Mouse (Mus musculus) heart, embryonic 15.5 days (tissue): ENCODE measurements around the gene Rxfp1. TPM values are rescaled to one million over a fixed set of nuclear protein-coding genes. Genes with fewer than 3 reads are reported as not detected.

Source experiments
- ATAC-seq: fragments of 200-750 bp; cut with Nextera tagmentation; replicated peaks from 2 replicates; pipeline ENCODE4 v1.8.0; 2017; ENCODE audit warnings: low read depth, moderate TSS enrichment; ENCODE audit not compliant: insufficient number of reproducible peaks, insufficient read depth, low FRiP score
- H3K27ac ChIP-seq: fragments of 300-500 bp; sonication (generic); 2 replicates; pipeline ENCODE4 v1.5.1; 2015; ENCODE audit warnings: mild to moderate bottlenecking, inconsistent platforms
- H3K27me3 ChIP-seq: fragments of 300-500 bp; sonication (generic); 2 replicates; pipeline ENCODE4 v1.6.1; 2015; ENCODE audit warnings: inconsistent platforms
- H3K36me3 ChIP-seq: fragments of 300-500 bp; sonication (generic); 2 replicates; pipeline ENCODE4 v1.6.1; 2015; ENCODE audit warnings: mild to moderate bottlenecking, inconsistent platforms
- H3K4me1 ChIP-seq: fragments of 300-500 bp; sonication (generic); replicated peaks from 2 replicates; pipeline ENCODE4 v1.6.1; 2015; ENCODE audit warnings: inconsistent platforms
- H3K4me2 ChIP-seq: fragments of 300-500 bp; sonication (generic); 2 replicates; pipeline ENCODE4 v1.6.1; 2015; ENCODE audit warnings: inconsistent platforms, mild to moderate bottlenecking, moderate library complexity
- H3K4me3 ChIP-seq: fragments of 300-500 bp; sonication (generic); 2 replicates; pipeline ENCODE4 v1.5.1; 2015; ENCODE audit warnings: mild to moderate bottlenecking, inconsistent platforms
- H3K9ac ChIP-seq: fragments of 300-500 bp; sonication (generic); 2 replicates; pipeline ENCODE4 v1.6.1; 2015; ENCODE audit warnings: mild to moderate bottlenecking, inconsistent platforms
- H3K9me3 ChIP-seq: fragments of 300-500 bp; sonication (generic); replicated peaks from 2 replicates; pipeline ENCODE4 v1.6.1; 2016; ENCODE audit warnings: inconsistent platforms
- WGBS: fragments of 180-500 bp; shearing (Covaris S2); methylation state at CpG from one replicate; pipeline ENCODE4 v1.1.7; 2015; ENCODE audit warnings: mixed read lengths; 5-methylcytosine and 5-hydroxymethylcytosine counted together
- polyA plus RNA-seq: library from polyadenylated mRNA; unstranded; fragments of >200 nt; fragmentation: Nextera tagmentation; extraction: Ambion mirVana; gene quantifications from 2 replicates; pipeline ENCODE4 v1.2.1, GENCODE M21; 2015

Gene Rxfp1
- polyA plus RNA-seq: 9.2 and 10.3 TPM in 2 replicates

DNA sequence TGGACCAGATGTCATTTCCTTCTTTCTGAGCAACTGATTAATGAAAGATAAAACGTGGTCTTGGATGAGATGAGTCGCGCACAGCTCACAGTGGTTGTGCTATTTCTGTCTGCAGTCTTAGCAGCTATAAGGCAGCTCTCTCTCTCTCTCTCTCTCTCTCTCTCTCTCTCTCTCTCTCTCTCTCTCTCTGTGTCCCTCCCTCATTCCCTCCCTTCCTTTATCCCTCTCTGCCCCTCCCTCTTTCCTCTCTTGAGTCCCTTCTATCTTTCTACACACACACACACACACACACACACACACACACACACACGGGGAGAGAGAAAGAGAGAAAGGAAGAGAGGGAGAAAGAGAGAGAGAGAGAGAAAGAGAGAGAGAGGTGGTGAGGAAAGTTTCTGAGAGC, at the start of gene Rxfp1:
Gene Rxfp1 (minus strand): TSS at position 101 of the 400 bp plus-strand sequence.
- no peaks in the 10 kb centered on the region for H3K9me3 ChIP-seq
- ATAC-seq: no peak
- 29% methylated on average over 4 of the region's 4 CpGs for WGBS

DNA sequence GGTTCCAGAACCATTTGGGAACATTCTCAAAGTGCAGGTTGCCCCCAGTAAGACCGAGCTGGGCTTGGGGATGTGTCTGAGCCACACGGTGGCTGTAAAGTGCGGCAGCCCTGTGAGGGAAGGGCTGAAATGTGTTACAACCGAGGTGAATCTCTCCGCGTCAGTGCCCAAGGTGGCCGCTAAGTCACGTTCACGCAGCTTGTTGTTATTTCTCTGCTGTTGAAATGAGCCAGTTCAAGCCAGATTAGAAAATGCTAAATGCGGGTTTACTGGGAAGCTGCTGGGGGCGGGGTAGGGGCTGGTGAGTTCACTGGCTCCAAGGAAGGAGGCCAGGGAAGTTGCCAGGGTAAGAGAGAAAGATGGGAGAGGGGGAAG, 46.7 kb upstream of the Rxfp1 start:
- Histone ChIP-seq H3K9me3 (no peaks in the 10 kb centered on the region), H3K4me3 (peak overlapping the region; percentile 31), H3K27ac (peak overlapping the region; percentile 75), H3K9ac (peak overlapping the region; percentile 9; the same call in 1 of the 2 replicates), H3K4me2 (peak overlapping the region; percentile 55), H3K36me3 (no peaks in the 10 kb centered on the region), H3K27me3 (no peaks in the 10 kb centered on the region), H3K4me1 (0 out of 2 replicates have a peak, but pooled peaks cover 6% of the 10 kb centered on the region)
- 3% methylated on average over 11 of the region's 11 CpGs for WGBS
- ATAC-seq: no peak

More for the DNA sequence above, at the start of gene Rxfp1:
- Histone ChIP-seq H3K27me3 (no peaks in the 10 kb centered on the region), H3K4me2 (no peak within 1 kb of the TSS), H3K4me1 (no peaks in the 10 kb centered on the region), H3K4me3 (peak within 1 kb of the TSS; percentile 27), H3K36me3 (no peaks in the 10 kb centered on the region), H3K9ac (no peak within 1 kb of the TSS), H3K27ac (no peak within 1 kb of the TSS)

- H3K4me3 ChIP-seq: peak overlapping the region; percentile 31
- ATAC-seq: peak; percentile 70
Measured at GRCm38 (mm10) chr3:79783630-79784361, 46.1 kb upstream of the Rxfp1 start.

DNA sequence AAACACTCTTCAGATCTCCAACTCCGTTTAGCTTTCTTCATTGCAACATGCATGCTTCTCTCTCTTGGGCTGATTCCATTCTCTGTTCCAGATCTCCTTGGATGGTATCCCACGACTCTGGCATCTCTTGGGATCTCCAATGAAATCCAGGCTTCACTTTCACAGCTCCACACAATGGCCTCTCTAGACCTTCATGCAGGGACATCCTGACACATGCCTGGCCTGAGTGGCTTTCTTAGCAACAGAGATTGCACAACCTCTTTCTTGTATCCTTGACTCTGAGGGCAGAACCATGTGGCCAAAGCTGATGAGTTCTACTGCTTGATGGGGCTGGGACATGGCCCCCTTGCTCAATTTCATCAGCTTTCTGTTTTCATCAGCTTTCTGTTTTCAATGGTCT, 35.0 kb upstream of the Rxfp1 start:
- 73% methylated on average over 2 of the region's 2 CpGs for WGBS
- ATAC-seq: no peak
- no peaks in the 10 kb centered on the region for H3K36me3 ChIP-seq
- H3K4me1 ChIP-seq: no peaks in the 10 kb centered on the region
- H3K4me3 ChIP-seq: no peak overlapping the region
- H3K4me2 ChIP-seq: no peak overlapping the region
- no peaks in the 10 kb centered on the region for H3K9me3 ChIP-seq
- no peaks in the 10 kb centered on the region for H3K27me3 ChIP-seq
- H3K27ac ChIP-seq: no peak overlapping the region
- H3K9ac ChIP-seq: no peak overlapping the region

More at GRCm38 (mm10) chr3:79783630-79784361, 46.1 kb upstream of the Rxfp1 start:
- peak overlapping the region; percentile 75 for H3K27ac ChIP-seq
- 0 out of 2 replicates have a peak, but pooled peaks cover 6% of the 10 kb centered on the region for H3K4me1 ChIP-seq
- H3K9me3 ChIP-seq: no peaks in the 10 kb centered on the region
- WGBS: 14% methylated on average over 10 of the region's 10 CpGs
- peak overlapping the region; percentile 9; the same call in 1 of the 2 replicates for H3K9ac ChIP-seq
- H3K27me3 ChIP-seq: no peaks in the 10 kb centered on the region
- H3K4me2 ChIP-seq: peak overlapping the region; percentile 55
- no peaks in the 10 kb centered on the region for H3K36me3 ChIP-seq

- H3K27me3 ChIP-seq: no peaks in the 10 kb centered on the region
- H3K27ac ChIP-seq: no peak overlapping the region
- H3K9me3 ChIP-seq: no peaks in the 10 kb centered on the region
- H3K36me3 ChIP-seq: no peaks in the 10 kb centered on the region
- no peak for ATAC-seq
- H3K4me1 ChIP-seq: no peaks in the 10 kb centered on the region
- H3K9ac ChIP-seq: no peak overlapping the region
- WGBS: 65% methylated on average over 1 of the region's 1 CpGs
- H3K4me2 ChIP-seq: no peak overlapping the region
- no peak overlapping the region for H3K4me3 ChIP-seq
Measured at GRCm38 (mm10) chr3:79753736-79754135, 16.1 kb upstream of the Rxfp1 start.

- no peak overlapping the region for H3K27ac ChIP-seq
- no peak overlapping the region for H3K9ac ChIP-seq
- no peak overlapping the region for H3K4me3 ChIP-seq
- H3K27me3 ChIP-seq: no peaks in the 10 kb centered on the region
- H3K36me3 ChIP-seq: no peaks in the 10 kb centered on the region
- no peaks in the 10 kb centered on the region for H3K9me3 ChIP-seq
- no peaks in the 10 kb centered on the region for H3K4me1 ChIP-seq
- 86% methylated on average over 6 of the region's 6 CpGs for WGBS
- H3K4me2 ChIP-seq: no peak overlapping the region
- ATAC-seq: no peak
Measured at GRCm38 (mm10) chr3:79746585-79746984, 8.9 kb upstream of the Rxfp1 start.

DNA sequence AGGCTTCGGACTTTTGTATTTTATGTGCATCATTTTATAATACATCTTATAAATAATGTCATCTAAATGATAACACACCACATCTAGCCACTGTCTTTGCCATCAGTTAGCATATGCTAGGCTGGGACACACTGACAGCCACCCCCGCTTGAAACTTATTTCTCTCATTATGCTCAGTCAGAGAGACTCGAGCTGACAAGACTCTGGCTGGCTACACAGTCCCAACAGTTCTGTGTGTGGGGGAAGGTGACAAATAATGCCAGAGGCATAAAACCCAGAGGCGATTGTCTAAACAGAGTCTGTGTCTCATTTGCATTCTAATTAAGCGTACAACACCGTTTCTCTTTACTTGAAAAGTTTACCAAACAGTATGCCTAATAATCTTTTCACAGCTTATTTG, 7.4 kb upstream of the Rxfp1 start:
- H3K9me3 ChIP-seq: no peaks in the 10 kb centered on the region
- no peaks in the 10 kb centered on the region for H3K27me3 ChIP-seq
- no peak for ATAC-seq
- H3K27ac ChIP-seq: no peak overlapping the region
- H3K4me1 ChIP-seq: no peaks in the 10 kb centered on the region
- H3K4me3 ChIP-seq: no peak overlapping the region
- WGBS: 72% methylated on average over 6 of the region's 6 CpGs
- H3K9ac ChIP-seq: no peak overlapping the region
- H3K36me3 ChIP-seq: no peaks in the 10 kb centered on the region
- no peak overlapping the region for H3K4me2 ChIP-seq

DNA sequence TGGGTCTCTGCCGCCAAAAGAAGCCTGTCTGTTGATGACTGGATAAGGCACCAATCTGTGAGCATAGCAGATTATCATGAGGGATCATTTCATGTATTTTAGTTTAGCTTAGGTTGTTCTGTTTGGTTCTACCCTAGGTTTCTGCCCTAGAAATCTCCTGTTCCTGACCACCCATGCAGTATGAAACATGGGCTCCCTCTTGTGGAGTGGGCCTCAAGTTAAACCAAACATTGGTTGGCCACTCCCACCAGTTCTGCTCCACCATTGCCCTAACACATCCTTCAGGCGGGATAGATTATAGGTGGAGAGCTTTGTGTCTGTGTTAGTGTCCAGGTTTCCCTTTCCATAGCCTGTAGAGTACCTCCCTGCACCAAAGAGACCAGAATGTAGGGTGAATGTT, 6.7 kb upstream of the Rxfp1 start:
- H3K4me1 ChIP-seq: no peaks in the 10 kb centered on the region
- WGBS: 78% methylated on average over 2 of the region's 2 CpGs
- H3K4me3 ChIP-seq: no peak overlapping the region
- no peak for ATAC-seq
- H3K36me3 ChIP-seq: no peaks in the 10 kb centered on the region
- H3K9ac ChIP-seq: no peak overlapping the region
- no peaks in the 10 kb centered on the region for H3K9me3 ChIP-seq
- no peak overlapping the region for H3K4me2 ChIP-seq
- H3K27ac ChIP-seq: no peak overlapping the region
- H3K27me3 ChIP-seq: no peaks in the 10 kb centered on the region

GRCm38 (mm10) chr3:79740351-79740750, 2.7 kb upstream of the Rxfp1 start:
- WGBS: 71% methylated on average over 2 of the region's 2 CpGs
- H3K4me2 ChIP-seq: no peak overlapping the region
- H3K4me1 ChIP-seq: no peaks in the 10 kb centered on the region
- no peak overlapping the region for H3K27ac ChIP-seq
- no peak for ATAC-seq
- no peak overlapping the region for H3K9ac ChIP-seq
- no peak overlapping the region for H3K4me3 ChIP-seq
- no peaks in the 10 kb centered on the region for H3K27me3 ChIP-seq
- H3K36me3 ChIP-seq: no peaks in the 10 kb centered on the region
- H3K9me3 ChIP-seq: no peaks in the 10 kb centered on the region

GRCm38 (mm10) chr3:79738451-79738850, 771 bp upstream of the Rxfp1 start:
- WGBS: 71% methylated on average over 1 of the region's 1 CpGs
- Histone ChIP-seq H3K4me1 (no peaks in the 10 kb centered on the region), H3K27ac (no peak overlapping the region), H3K9me3 (no peaks in the 10 kb centered on the region), H3K4me2 (no peak overlapping the region), H3K27me3 (no peaks in the 10 kb centered on the region), H3K36me3 (no peaks in the 10 kb centered on the region), H3K4me3 (no peak overlapping the region), H3K9ac (no peak overlapping the region)
- no peak for ATAC-seq

DNA sequence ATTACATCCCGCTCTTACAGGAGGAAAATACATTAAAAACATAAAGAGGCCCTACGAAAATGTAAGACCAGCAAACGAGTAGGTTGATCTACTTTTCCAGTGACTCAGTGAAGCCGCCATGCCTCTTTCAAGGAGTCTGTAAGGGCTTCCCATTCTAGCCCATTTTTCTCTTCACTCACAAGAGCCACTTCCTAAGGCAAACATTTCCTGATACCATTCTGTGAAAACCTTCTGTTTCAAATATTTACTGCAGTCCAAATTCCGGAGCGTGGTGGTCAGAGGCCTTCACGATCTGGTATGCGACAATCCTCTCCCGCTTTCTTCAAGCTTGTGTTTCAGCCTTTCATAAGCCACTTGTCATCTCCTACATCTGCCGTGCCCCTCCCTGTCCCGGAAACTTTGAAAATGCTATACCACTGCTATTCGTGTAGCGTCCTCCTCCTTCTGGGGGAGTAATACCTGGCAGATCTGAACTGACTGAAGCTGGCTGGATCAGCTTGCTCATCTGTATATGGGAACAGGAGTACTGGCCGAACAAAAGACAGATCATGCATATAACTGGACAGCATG, 11.1 kb downstream of the Rxfp1 start:
- ATAC-seq: no peak

More for the DNA sequence above, 11.1 kb downstream of the Rxfp1 start:
- 78% methylated on average over 14 of the region's 14 CpGs for WGBS
- H3K4me2 ChIP-seq: no peak overlapping the region
- no peaks in the 10 kb centered on the region for H3K27me3 ChIP-seq
- no peaks in the 10 kb centered on the region for H3K4me1 ChIP-seq
- H3K4me3 ChIP-seq: no peak overlapping the region
- no peak overlapping the region for H3K9ac ChIP-seq
- H3K36me3 ChIP-seq: no peaks in the 10 kb centered on the region
- H3K27ac ChIP-seq: no peak overlapping the region
- H3K9me3 ChIP-seq: no peaks in the 10 kb centered on the region
